Mouse (Mus musculus) stomach, postnatal 0 days (tissue): Measurements from ENCODE around the gene Klk4. TPM values are rescaled to one million over a fixed set of nuclear protein-coding genes. Genes with fewer than 3 reads are reported as not detected.

ENCODE experiments used
- ATAC-seq: fragments of 200-750 bp; cut with Nextera tagmentation; 2 replicates; pipeline ENCODE4 v1.8.0; 2017; ENCODE audit not compliant: low FRiP score, low TSS enrichment
- DNase-seq: peaks from one replicate; pipeline ENCODE4 v3.0.0-alpha.2; 2016; ENCODE audit warnings: low spot score
- H3K27ac ChIP-seq: fragments of 300-500 bp; sonication (generic); replicated peaks from 2 replicates; pipeline ENCODE4 v1.5.1; 2014; ENCODE audit warnings: mild to moderate bottlenecking, control low read depth
- H3K27me3 ChIP-seq: fragments of 300-500 bp; sonication (generic); 2 replicates; pipeline ENCODE4 v1.6.1; 2014; ENCODE audit warnings: low read length; ENCODE audit not compliant: control insufficient read depth, insufficient read depth
- H3K36me3 ChIP-seq: fragments of 300-500 bp; sonication (generic); 2 replicates; pipeline ENCODE4 v1.6.1; 2014; ENCODE audit warnings: low read length, mixed read lengths; ENCODE audit not compliant: control insufficient read depth, insufficient read depth
- H3K4me1 ChIP-seq: fragments of 300-500 bp; sonication (generic); replicated peaks from 2 replicates; pipeline ENCODE4 v1.6.1; 2014; ENCODE audit warnings: antibody characterized with exemption; ENCODE audit not compliant: control insufficient read depth, insufficient read depth
- H3K4me2 ChIP-seq: fragments of 300-500 bp; sonication (generic); replicated peaks from 2 replicates; pipeline ENCODE4 v1.6.1; 2014; ENCODE audit warnings: low read depth, mild to moderate bottlenecking, control low read depth, moderate library complexity
- H3K4me3 ChIP-seq: fragments of 300-500 bp; sonication (generic); 2 replicates; pipeline ENCODE4 v1.5.1; 2014; ENCODE audit warnings: low read depth, low read length, control low read depth
- H3K9ac ChIP-seq: fragments of 300-500 bp; sonication (generic); 2 replicates; pipeline ENCODE4 v1.6.1; 2014; ENCODE audit warnings: mild to moderate bottlenecking, low read length, control low read depth, mixed read lengths
- H3K9me3 ChIP-seq: fragments of 300-500 bp; sonication (generic); 2 replicates; pipeline ENCODE4 v1.6.1; 2016; ENCODE audit warnings: low read length; ENCODE audit not compliant: control insufficient read depth
- CTCF ChIP-seq: IDR thresholded peaks from 2 replicates; pipeline ENCODE4 v1.5.1; 2016; ENCODE audit warnings: antibody characterized with exemption, low read depth, mild to moderate bottlenecking, moderate library complexity
- EP300 ChIP-seq: optimal IDR thresholded peaks from 2 replicates; pipeline ENCODE3; 2016; ENCODE audit warnings: antibody characterized with exemption
- WGBS: fragments of 180-500 bp; shearing (Covaris S2); extraction: QIAGEN DNeasy Blood & Tissue Kit; methylation state at CpG from one replicate; pipeline ENCODE4 v1.1.7; 2014; 5-methylcytosine and 5-hydroxymethylcytosine counted together
- polyA plus RNA-seq: library from polyadenylated mRNA; unstranded; fragments of >200 nt; fragmentation: Nextera tagmentation; extraction: Ambion mirVana; gene quantifications from 2 replicates; pipeline ENCODE4 v1.2.1, GENCODE M21; 2015

Gene Klk4
- not detected in 2 replicates for polyA plus RNA-seq

DNA sequence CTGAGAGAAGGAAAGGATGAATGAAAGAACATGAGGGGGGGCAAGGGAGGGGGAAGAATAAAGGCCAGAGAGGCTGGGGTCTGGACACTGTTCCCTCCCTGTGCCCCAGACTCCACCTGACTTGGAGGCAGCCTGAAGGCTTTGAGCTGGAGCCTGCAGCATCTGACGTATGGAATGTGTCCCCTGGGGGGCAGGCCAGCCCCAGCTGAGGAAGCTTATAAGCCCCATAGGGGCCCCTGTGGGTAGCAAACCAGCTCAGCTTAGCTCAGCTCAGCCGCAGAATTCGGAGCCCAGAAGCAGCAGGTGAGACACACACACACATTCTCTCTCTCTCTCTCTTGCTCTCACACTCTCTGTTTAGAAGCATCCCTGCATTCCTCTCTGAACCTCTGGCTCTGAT is at the start of gene Klk4:
Gene Klk4 (plus strand): TSS at position 249 of the 400 bp plus-strand sequence.
- no peak within 1 kb of the TSS for H3K4me2 ChIP-seq
- no peaks in the 10 kb centered on the region for H3K36me3 ChIP-seq
- H3K9me3 ChIP-seq = no peaks in the 10 kb centered on the region
- H3K4me1 ChIP-seq = no peaks in the 10 kb centered on the region
- 10% methylated on average over 3 of the region's 3 CpGs for WGBS
- no peak for ATAC-seq
- DNase-seq = no peak
- TF ChIP-seq CTCF (no peak), EP300 (no peak)
- H3K4me3 ChIP-seq = no peak within 1 kb of the TSS
- no peak within 1 kb of the TSS for H3K9ac ChIP-seq
- H3K27ac ChIP-seq = no peak within 1 kb of the TSS
- H3K27me3 ChIP-seq = no peaks in the 10 kb centered on the region

DNA sequence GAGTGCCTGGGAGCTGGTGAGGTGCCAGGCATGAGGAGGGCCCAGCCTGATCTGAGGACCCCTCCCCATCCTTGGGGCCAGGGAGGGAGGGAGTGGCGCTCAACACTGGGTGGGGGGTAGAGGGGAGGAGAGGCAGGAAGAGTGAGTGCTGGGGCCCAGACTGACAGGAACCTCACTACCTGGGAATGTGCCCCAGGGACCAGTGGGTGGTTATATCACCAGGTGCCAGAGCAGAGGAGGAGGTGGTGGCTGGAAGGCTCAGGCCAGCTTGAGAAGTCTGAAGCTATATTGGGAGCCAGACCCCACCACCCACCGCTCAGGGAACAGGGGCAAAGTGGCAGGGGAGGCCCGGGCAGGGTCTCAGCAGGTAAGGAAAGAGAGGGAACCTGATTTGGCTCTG is 39.3 kb upstream of the Klk4 start, which contains the start of gene Klk5:
Gene Klk5 (plus strand): TSS at position 271 of the 400 bp plus-strand sequence.
- 48% methylated on average over 3 of the region's 3 CpGs for WGBS
- H3K9ac ChIP-seq = no peak within 1 kb of the TSS
- ATAC-seq = no peak
- no peak within 1 kb of the TSS for H3K4me3 ChIP-seq
- no peaks in the 10 kb centered on the region for H3K4me1 ChIP-seq
- no peaks in the 10 kb centered on the region for H3K27me3 ChIP-seq
- TF ChIP-seq EP300 = no peak
- no peak for TF ChIP-seq CTCF
- no peaks in the 10 kb centered on the region for H3K36me3 ChIP-seq
- H3K4me2 ChIP-seq = no peak within 1 kb of the TSS
- no peaks in the 10 kb centered on the region for H3K9me3 ChIP-seq
- DNase-seq = no peak
- no peak within 1 kb of the TSS for H3K27ac ChIP-seq

DNA sequence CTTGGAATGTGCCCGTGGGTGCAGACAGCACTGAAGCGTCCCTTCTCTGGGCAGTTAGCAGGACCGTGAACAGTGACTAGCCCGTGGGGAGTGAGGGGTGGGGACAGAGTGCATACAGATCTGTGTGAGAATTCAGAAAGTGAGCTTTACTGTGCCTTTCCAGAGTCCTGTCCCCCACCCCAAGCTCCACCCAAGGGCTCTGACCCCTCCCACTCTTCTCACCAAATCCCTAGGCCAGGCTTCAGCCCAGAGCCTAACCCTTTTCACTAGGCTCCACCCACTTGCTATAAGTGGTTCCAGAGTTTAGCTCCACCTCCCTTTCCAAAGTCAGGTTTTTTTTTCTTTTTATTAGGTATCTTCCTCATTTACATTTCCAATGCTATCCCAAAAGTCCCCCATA is 37.2 kb upstream of the Klk4 start:
- no peaks in the 10 kb centered on the region for H3K4me1 ChIP-seq
- no peaks in the 10 kb centered on the region for H3K36me3 ChIP-seq
- WGBS = 84% methylated on average over 4 of the region's 4 CpGs
- no peak overlapping the region for H3K27ac ChIP-seq
- ATAC-seq (no peak), DNase-seq (no peak)
- no peak overlapping the region for H3K4me3 ChIP-seq
- no peak overlapping the region for H3K4me2 ChIP-seq
- H3K9ac ChIP-seq = no peak overlapping the region
- TF ChIP-seq EP300 (no peak), CTCF (no peak)
- no peaks in the 10 kb centered on the region for H3K9me3 ChIP-seq
- no peaks in the 10 kb centered on the region for H3K27me3 ChIP-seq

DNA sequence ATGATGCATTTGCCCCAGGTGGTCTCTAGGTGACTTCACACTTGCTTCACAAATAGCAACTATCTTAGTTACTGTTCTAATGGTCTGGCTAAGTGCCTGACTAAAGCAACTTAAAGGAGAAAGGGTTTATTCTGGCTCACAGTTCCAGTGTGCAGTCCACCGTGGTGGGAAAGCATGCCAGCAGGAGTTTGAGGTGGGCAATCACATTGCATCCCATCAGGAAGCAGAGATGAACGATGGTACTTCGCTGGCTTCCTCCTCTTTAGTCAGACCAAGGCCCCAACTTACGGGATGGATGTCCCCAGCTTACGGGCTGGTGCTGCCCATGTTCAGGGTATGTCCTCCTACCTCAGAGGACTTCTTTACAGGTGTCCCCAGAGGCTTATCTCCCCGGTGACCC is 29.3 kb upstream of the Klk4 start:
- Histone ChIP-seq H3K9me3 (no peaks in the 10 kb centered on the region), H3K4me2 (no peak overlapping the region), H3K4me3 (no peak overlapping the region), H3K4me1 (no peaks in the 10 kb centered on the region), H3K9ac (no peak overlapping the region), H3K27ac (no peak overlapping the region), H3K36me3 (no peaks in the 10 kb centered on the region), H3K27me3 (no peaks in the 10 kb centered on the region)
- ATAC-seq (no peak), DNase-seq (no peak)
- TF ChIP-seq EP300 (no peak), CTCF (no peak)
- WGBS = 87% methylated on average over 6 of the region's 6 CpGs

DNA sequence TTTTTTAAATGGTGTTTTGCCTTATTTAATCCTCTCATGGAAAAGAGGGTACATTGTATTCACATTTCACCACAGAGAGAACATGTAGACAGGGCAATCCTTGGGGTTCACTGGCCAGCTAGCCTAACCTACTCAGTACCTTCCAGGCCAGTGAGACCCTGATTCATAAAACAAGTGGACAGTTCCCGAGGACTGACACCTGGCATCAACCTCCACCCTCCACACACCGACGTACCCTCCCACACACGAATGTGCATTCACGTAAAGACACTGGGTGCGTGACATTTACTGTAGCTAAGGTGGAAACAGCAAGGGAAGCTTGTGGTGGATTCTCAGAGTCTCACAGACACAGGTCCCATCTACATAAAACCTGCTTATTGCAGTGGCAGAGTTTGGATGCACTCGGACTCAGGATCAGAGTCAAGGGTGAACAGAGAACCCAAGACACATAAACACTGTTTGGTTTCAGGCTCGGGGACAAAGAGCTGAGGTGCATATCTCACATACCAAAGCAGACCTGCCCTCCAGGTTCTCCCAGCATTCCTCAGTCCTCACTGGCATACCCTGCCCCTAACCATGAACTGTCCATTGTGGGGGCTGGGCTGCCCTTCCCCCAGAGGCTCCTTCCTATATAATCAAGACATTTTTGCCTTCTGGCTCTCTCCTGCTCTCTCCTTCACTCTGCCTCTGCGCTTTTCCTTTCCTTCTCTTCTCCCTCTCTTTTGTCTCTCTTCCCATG is 26.1 kb upstream of the Klk4 start:
- ATAC-seq = no peak
- WGBS = 52% methylated on average over 9 of the region's 9 CpGs

DNA sequence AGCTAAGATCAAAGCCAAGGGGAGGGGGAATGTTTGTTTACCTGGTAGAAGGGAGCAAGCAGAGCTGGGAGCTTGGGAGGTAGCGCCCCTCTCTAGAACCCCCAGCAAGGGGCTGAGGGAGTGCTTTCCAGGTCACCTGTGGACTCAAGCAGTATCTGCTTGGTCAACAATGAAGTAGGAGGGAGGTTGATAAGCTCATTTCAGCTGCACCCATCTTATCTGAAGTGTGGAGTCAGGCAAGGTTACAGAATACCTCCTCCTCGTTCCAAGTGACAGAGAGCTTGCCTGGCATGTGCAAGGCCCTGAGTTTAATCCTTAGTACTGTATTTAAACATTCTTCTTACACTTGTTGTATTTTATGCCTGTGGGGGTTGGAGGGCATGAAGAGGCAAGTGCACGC is 25.3 kb upstream of the Klk4 start:
- ATAC-seq (peak; percentile 78), DNase-seq (peak; percentile 20)
- H3K4me1 ChIP-seq = no peaks in the 10 kb centered on the region
- no peaks in the 10 kb centered on the region for H3K9me3 ChIP-seq
- peak overlapping the region; percentile 67; the same call in 1 of the 2 replicates for H3K27ac ChIP-seq
- TF ChIP-seq EP300 (no peak), CTCF (no peak)
- H3K4me3 ChIP-seq = no peak overlapping the region
- H3K9ac ChIP-seq = no peak overlapping the region
- H3K36me3 ChIP-seq = no peaks in the 10 kb centered on the region
- H3K4me2 ChIP-seq = no peak overlapping the region
- H3K27me3 ChIP-seq = no peaks in the 10 kb centered on the region
- 33% methylated on average over 3 of the region's 3 CpGs for WGBS

More for the DNA sequence above, 26.1 kb upstream of the Klk4 start:
- no peaks in the 10 kb centered on the region for H3K27me3 ChIP-seq
- no peaks in the 10 kb centered on the region for H3K9me3 ChIP-seq
- no peak overlapping the region for H3K4me3 ChIP-seq
- DNase-seq = no peak
- TF ChIP-seq CTCF = no peak
- no peak for TF ChIP-seq EP300
- H3K27ac ChIP-seq = no peak overlapping the region
- no peak overlapping the region for H3K9ac ChIP-seq
- H3K36me3 ChIP-seq = no peaks in the 10 kb centered on the region
- H3K4me2 ChIP-seq = no peak overlapping the region
- H3K4me1 ChIP-seq = no peaks in the 10 kb centered on the region
